Mouse (Mus musculus) heart, adult 2 months (tissue): ENCODE results near the gene Gm20479.

Experiments
- CTCF ChIP-seq: fragments of 200-600 bp; IDR thresholded peaks from 2 replicates; pipeline ENCODE4 v1.8.1; 2022; ENCODE audit warnings: antibody characterized with exemption, mild to moderate bottlenecking, moderate library complexity
- EP300 ChIP-seq: fragments of 200-500 bp; IDR thresholded peaks from 2 replicates; pipeline ENCODE4 v1.6.1; 2011; ENCODE audit warnings: low read depth, low read length, control low read depth; ENCODE audit not compliant: insufficient read depth

GRCm38 (mm10) chr7:27404203-27404942 is 47.2 kb upstream of the Gm20479 start:
- TF ChIP-seq CTCF (no peak), EP300 (no peak)
